Mouse (Mus musculus): Measurements from ENCODE around the gene Lclat1. TPM values are rescaled to one million over a fixed set of nuclear protein-coding genes. Genes with fewer than 3 reads are reported as not detected.

Lclat1 gene
- polyA plus RNA-seq, 1 experiment from 2014 or later, result 15.2 TPM

DNA sequence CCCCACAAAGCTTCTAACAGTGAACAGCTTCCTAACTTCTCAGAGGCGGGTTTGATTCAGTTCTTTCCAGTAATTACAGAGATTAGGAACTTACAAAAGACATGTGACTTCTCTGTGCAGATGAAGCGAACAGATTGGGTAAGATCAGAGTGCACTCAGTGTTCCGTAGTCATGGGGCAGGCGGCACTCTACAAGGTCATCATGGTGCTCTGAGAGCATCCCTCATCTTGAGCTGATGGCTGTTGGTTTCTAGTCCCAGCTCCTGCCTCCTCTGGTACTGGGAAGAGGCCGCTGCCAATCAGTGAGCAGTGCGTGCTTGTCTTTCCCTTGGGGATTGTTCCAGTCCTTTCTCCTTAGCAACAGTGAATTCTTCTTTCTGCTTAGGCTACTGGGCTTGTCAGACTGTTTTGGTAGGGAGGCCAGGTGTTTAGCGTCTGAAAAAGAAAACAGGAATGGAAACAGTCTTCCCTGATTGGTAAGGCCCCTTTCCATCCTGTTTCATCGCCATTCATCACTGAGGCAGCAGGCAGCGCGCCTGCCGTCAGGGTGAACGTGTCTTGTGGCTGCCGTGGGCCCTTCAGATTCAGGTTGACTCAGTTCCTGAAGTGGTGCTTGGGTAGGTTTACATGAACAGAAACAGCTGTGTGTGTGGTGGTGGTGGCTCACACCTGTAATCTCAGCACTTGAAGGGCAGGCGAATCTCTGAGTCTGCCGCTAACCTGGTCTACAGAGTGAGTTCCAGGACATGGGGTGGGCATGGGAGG, 54.8 kb downstream of the Lclat1 start:
- no peak overlapping the region for H3K9ac ChIP-seq (ENCODE audit: low read length)
- no peaks in the 10 kb centered on the region for H3K36me3 ChIP-seq (ENCODE audit: control insufficient read depth, insufficient read depth, low read length)
- H3K27ac ChIP-seq (ENCODE audit: low read depth, low read length), result no peak overlapping the region
- 91% methylated on average over 15 of the region's 15 CpGs for WGBS
- H3K27me3 ChIP-seq (ENCODE audit: control insufficient read depth, insufficient read depth, low read length), result no peaks in the 10 kb centered on the region
- no peaks in the 10 kb centered on the region for H3K9me3 ChIP-seq (ENCODE audit: control insufficient read depth, low read length)
- no peak for ATAC-seq (replicated peaks; ENCODE audit: low FRiP score)
- DNase-seq (ENCODE audit: low spot score), result no peak
- no peak overlapping the region for H3K4me3 ChIP-seq (ENCODE audit: low read depth, low read length)
- no peak overlapping the region for H3K4me2 ChIP-seq (ENCODE audit: low read depth, low read length, severe bottlenecking)
- no peaks in the 10 kb centered on the region for H3K4me1 ChIP-seq (replicated peaks; ENCODE audit: control insufficient read depth, insufficient read depth, low read length)

DNA sequence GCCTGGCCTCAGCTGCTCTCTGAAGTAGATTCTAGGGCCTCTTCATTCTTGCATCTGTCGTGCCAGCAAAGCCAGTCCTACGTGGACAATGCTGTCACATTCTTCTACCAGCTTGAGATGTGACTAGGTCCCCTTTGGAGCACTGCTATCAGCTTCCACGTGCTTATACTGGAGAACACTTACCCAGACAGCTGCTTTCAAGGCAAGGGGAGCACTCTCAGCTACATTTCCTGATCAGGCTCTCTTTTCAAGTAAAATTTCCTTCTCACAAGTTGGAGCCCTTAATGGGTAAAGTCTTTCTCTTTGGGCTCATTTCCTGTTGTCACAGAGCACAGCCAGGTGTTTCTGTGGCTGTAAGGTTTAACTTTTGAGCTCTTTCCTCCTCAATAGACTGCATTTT, 55.8 kb downstream of the Lclat1 start:
- no peaks in the 10 kb centered on the region for H3K4me1 ChIP-seq (replicated peaks; ENCODE audit: control insufficient read depth, insufficient read depth, low read length)
- H3K4me3 ChIP-seq (ENCODE audit: low read depth, low read length), result no peak overlapping the region
- no peak overlapping the region for H3K4me2 ChIP-seq (ENCODE audit: low read depth, low read length, severe bottlenecking)
- WGBS, result 68% methylated on average over 3 of the region's 3 CpGs
- no peaks in the 10 kb centered on the region for H3K27me3 ChIP-seq (ENCODE audit: control insufficient read depth, insufficient read depth, low read length)
- DNase-seq (ENCODE audit: low spot score), result no peak
- no peak overlapping the region for H3K27ac ChIP-seq (ENCODE audit: low read depth, low read length)
- no peaks in the 10 kb centered on the region for H3K9me3 ChIP-seq (ENCODE audit: control insufficient read depth, low read length)
- no peak for ATAC-seq (replicated peaks; ENCODE audit: low FRiP score)
- no peak overlapping the region for H3K9ac ChIP-seq (ENCODE audit: low read length)
- no peaks in the 10 kb centered on the region for H3K36me3 ChIP-seq (ENCODE audit: control insufficient read depth, insufficient read depth, low read length)

DNA sequence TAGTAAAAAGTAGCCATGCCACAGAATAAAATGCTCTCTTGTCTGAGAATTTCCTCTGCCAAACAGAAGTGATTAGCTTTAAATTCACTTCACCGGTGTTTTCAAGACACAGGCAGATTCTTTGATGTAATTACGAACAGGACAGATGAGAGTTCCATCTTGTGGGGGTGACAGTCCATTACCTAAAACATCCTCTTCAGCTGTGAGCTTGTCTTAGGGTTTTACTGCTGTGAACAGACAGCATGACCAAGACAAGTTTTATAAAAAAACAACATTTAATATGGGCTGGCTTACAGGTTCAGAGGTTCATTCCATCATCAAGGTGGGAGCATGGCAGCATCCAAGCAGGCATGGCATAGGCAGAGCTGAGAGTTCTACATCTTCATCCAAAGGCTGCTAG, 56.3 kb downstream of the Lclat1 start:
- H3K27ac ChIP-seq (ENCODE audit: low read depth, low read length), result no peak overlapping the region
- ATAC-seq (replicated peaks; ENCODE audit: low FRiP score) (no peak), DNase-seq (ENCODE audit: low spot score) (no peak)
- H3K36me3 ChIP-seq (ENCODE audit: control insufficient read depth, insufficient read depth, low read length), result no peaks in the 10 kb centered on the region
- H3K4me1 ChIP-seq (replicated peaks; ENCODE audit: control insufficient read depth, insufficient read depth, low read length), result no peaks in the 10 kb centered on the region
- no peaks in the 10 kb centered on the region for H3K27me3 ChIP-seq (ENCODE audit: control insufficient read depth, insufficient read depth, low read length)
- WGBS, result 91% methylated on average over 2 of the region's 2 CpGs
- no peaks in the 10 kb centered on the region for H3K9me3 ChIP-seq (ENCODE audit: control insufficient read depth, low read length)
- H3K4me2 ChIP-seq (ENCODE audit: low read depth, low read length, severe bottlenecking), result no peak overlapping the region
- H3K4me3 ChIP-seq (ENCODE audit: low read depth, low read length), result no peak overlapping the region
- no peak overlapping the region for H3K9ac ChIP-seq (ENCODE audit: low read length)

GRCm38 (mm10) chr17:73169461-73169860, 61.7 kb downstream of the Lclat1 start:
- Histone ChIP-seq H3K9ac (ENCODE audit: low read length) (no peak overlapping the region), H3K36me3 (ENCODE audit: control insufficient read depth, insufficient read depth, low read length) (no peaks in the 10 kb centered on the region), H3K4me3 (ENCODE audit: low read depth, low read length) (no peak overlapping the region), H3K9me3 (ENCODE audit: control insufficient read depth, low read length) (no peaks in the 10 kb centered on the region), H3K4me1 (replicated peaks; ENCODE audit: control insufficient read depth, insufficient read depth, low read length) (no peaks in the 10 kb centered on the region), H3K4me2 (ENCODE audit: low read depth, low read length, severe bottlenecking) (no peak overlapping the region), H3K27me3 (ENCODE audit: control insufficient read depth, insufficient read depth, low read length) (no peaks in the 10 kb centered on the region), H3K27ac (ENCODE audit: low read depth, low read length) (no peak overlapping the region)
- no peak for ATAC-seq (replicated peaks; ENCODE audit: low FRiP score)
- 95% methylated on average over 7 of the region's 7 CpGs for WGBS
- DNase-seq (ENCODE audit: low spot score), result no peak

DNA sequence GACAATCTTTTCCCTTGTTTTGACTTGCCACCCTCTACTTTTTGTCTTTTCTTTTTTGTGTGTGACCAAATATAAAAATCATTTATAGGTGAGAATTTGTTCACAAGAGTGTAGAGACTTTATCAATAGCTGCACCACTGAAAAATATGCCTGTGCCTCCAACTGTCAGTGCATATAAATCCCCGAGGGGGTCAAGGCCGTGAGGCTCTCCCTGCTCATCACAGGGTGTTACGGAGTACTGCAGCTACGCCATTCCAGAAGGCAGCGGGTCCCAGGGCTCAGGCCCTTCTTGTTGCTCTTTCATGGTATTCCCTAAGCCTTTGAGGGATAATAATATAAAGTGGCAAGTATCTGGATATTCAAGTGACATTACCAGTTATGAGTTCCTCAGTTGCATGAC, 62.4 kb downstream of the Lclat1 start:
- ATAC-seq (replicated peaks; ENCODE audit: low FRiP score), result no peak
- Histone ChIP-seq H3K27ac (ENCODE audit: low read depth, low read length) (no peak overlapping the region), H3K9ac (ENCODE audit: low read length) (no peak overlapping the region), H3K4me3 (ENCODE audit: low read depth, low read length) (no peak overlapping the region), H3K9me3 (ENCODE audit: control insufficient read depth, low read length) (no peaks in the 10 kb centered on the region), H3K36me3 (ENCODE audit: control insufficient read depth, insufficient read depth, low read length) (no peaks in the 10 kb centered on the region), H3K27me3 (ENCODE audit: control insufficient read depth, insufficient read depth, low read length) (no peaks in the 10 kb centered on the region), H3K4me2 (ENCODE audit: low read depth, low read length, severe bottlenecking) (no peak overlapping the region), H3K4me1 (replicated peaks; ENCODE audit: control insufficient read depth, insufficient read depth, low read length) (no peaks in the 10 kb centered on the region)
- WGBS, result 92% methylated on average over 5 of the region's 5 CpGs
- no peak for DNase-seq (ENCODE audit: low spot score)

- no peak for ATAC-seq (replicated peaks; ENCODE audit: low FRiP score)
- no peak overlapping the region for H3K4me3 ChIP-seq (ENCODE audit: low read depth, low read length)
- no peak overlapping the region for H3K9ac ChIP-seq (ENCODE audit: low read length)
- no peak overlapping the region for H3K27ac ChIP-seq (ENCODE audit: low read depth, low read length)
- 79% methylated on average over 5 of the region's 5 CpGs for WGBS
- H3K27me3 ChIP-seq (ENCODE audit: control insufficient read depth, insufficient read depth, low read length), result no peaks in the 10 kb centered on the region
- no peak overlapping the region for H3K4me2 ChIP-seq (ENCODE audit: low read depth, low read length, severe bottlenecking)
- no peaks in the 10 kb centered on the region for H3K9me3 ChIP-seq (ENCODE audit: control insufficient read depth, low read length)
- peak; percentile 59 for DNase-seq (ENCODE audit: low spot score)
- no peaks in the 10 kb centered on the region for H3K4me1 ChIP-seq (replicated peaks; ENCODE audit: control insufficient read depth, insufficient read depth, low read length)
- no peaks in the 10 kb centered on the region for H3K36me3 ChIP-seq (ENCODE audit: control insufficient read depth, insufficient read depth, low read length)
Measured at GRCm38 (mm10) chr17:73174083-73174562, 66.3 kb downstream of the Lclat1 start.

DNA sequence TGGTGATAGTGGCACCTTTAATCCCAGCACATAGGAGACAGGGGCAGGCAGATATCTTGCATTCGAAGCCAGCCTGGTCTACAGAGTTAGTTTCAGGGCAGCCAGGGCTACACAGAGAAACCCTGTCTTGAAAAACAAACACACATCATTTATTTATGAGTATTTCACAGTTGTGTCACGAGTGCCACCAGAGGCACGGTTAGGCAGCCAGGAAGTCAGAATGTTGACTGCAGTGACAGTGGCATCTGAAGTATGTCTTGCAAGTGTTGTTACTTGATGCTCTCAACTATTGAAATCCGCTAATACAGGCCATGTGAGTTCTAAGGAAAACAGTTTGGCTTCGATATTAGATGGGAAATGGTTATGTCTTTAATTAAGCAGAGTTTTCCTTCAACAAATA, 67.9 kb downstream of the Lclat1 start:
- Histone ChIP-seq H3K9me3 (ENCODE audit: control insufficient read depth, low read length) (no peaks in the 10 kb centered on the region), H3K27me3 (ENCODE audit: control insufficient read depth, insufficient read depth, low read length) (no peaks in the 10 kb centered on the region), H3K36me3 (ENCODE audit: control insufficient read depth, insufficient read depth, low read length) (no peaks in the 10 kb centered on the region), H3K9ac (ENCODE audit: low read length) (no peak overlapping the region), H3K4me3 (ENCODE audit: low read depth, low read length) (no peak overlapping the region), H3K27ac (ENCODE audit: low read depth, low read length) (no peak overlapping the region), H3K4me1 (replicated peaks; ENCODE audit: control insufficient read depth, insufficient read depth, low read length) (no peaks in the 10 kb centered on the region), H3K4me2 (ENCODE audit: low read depth, low read length, severe bottlenecking) (no peak overlapping the region)
- no peak for ATAC-seq (replicated peaks; ENCODE audit: low FRiP score)
- WGBS, result 81% methylated on average over 5 of the region's 5 CpGs
- no peak for DNase-seq (ENCODE audit: low spot score)

- Histone ChIP-seq H3K4me3 (ENCODE audit: low read depth, low read length) (no peak overlapping the region), H3K4me1 (replicated peaks; ENCODE audit: control insufficient read depth, insufficient read depth, low read length) (no peaks in the 10 kb centered on the region), H3K4me2 (ENCODE audit: low read depth, low read length, severe bottlenecking) (no peak overlapping the region), H3K36me3 (ENCODE audit: control insufficient read depth, insufficient read depth, low read length) (no peaks in the 10 kb centered on the region), H3K9me3 (ENCODE audit: control insufficient read depth, low read length) (no peaks in the 10 kb centered on the region), H3K9ac (ENCODE audit: low read length) (no peak overlapping the region), H3K27me3 (ENCODE audit: control insufficient read depth, insufficient read depth, low read length) (no peaks in the 10 kb centered on the region), H3K27ac (ENCODE audit: low read depth, low read length) (no peak overlapping the region)
- ATAC-seq (replicated peaks; ENCODE audit: low FRiP score), result no peak
- WGBS, result 87% methylated on average over 4 of the region's 4 CpGs
- DNase-seq (ENCODE audit: low spot score), result no peak
Measured at GRCm38 (mm10) chr17:73177079-73177478, 69.3 kb downstream of the Lclat1 start.

- Histone ChIP-seq H3K27ac (ENCODE audit: low read depth, low read length) (no peak overlapping the region), H3K4me1 (replicated peaks; ENCODE audit: control insufficient read depth, insufficient read depth, low read length) (no peaks in the 10 kb centered on the region), H3K27me3 (ENCODE audit: control insufficient read depth, insufficient read depth, low read length) (no peaks in the 10 kb centered on the region), H3K9me3 (ENCODE audit: control insufficient read depth, low read length) (no peaks in the 10 kb centered on the region), H3K4me2 (ENCODE audit: low read depth, low read length, severe bottlenecking) (no peak overlapping the region), H3K36me3 (ENCODE audit: control insufficient read depth, insufficient read depth, low read length) (no peaks in the 10 kb centered on the region), H3K4me3 (ENCODE audit: low read depth, low read length) (no peak overlapping the region), H3K9ac (ENCODE audit: low read length) (no peak overlapping the region)
- WGBS, result 97% methylated on average over 5 of the region's 5 CpGs
- no peak for ATAC-seq (replicated peaks; ENCODE audit: low FRiP score)
- no peak for DNase-seq (ENCODE audit: low spot score)
Measured at GRCm38 (mm10) chr17:73186929-73187328, 79.1 kb downstream of the Lclat1 start.
